Mouse (Mus musculus): Measurements from ENCODE around the gene Utp4. TPM values are rescaled to one million over a fixed set of nuclear protein-coding genes. Genes with fewer than 3 reads are reported as not detected.
"Not testable (repeated sequence)": the region's sequence is repeated elsewhere in the genome, so short reads cannot be mapped to it uniquely, and the experiment has no call there.

The Utp4 gene
- polyA plus RNA-seq, 1 experiment from 2014 or later, result 73.6 TPM

GRCm38 (mm10) chr8:106919721-106920394 is 26.4 kb downstream of the Utp4 start:
- H3K36me3 ChIP-seq (ENCODE audit: control insufficient read depth, insufficient read depth, low read length), result peaks cover 30% of the 10 kb centered on the region
- no peak overlapping the region for H3K4me3 ChIP-seq (ENCODE audit: low read depth, low read length)
- H3K4me1 ChIP-seq (ENCODE audit: control insufficient read depth, insufficient read depth, low read length), result no peaks in the 10 kb centered on the region
- no peak overlapping the region for H3K4me2 ChIP-seq
- ATAC-seq (ENCODE audit: low FRiP score), result no peak
- H3K9me3 ChIP-seq (ENCODE audit: control insufficient read depth, low read length), result no peaks in the 10 kb centered on the region
- 94% methylated on average over 8 of the region's 8 CpGs for WGBS
- H3K27ac ChIP-seq (ENCODE audit: low read depth, low read length), result no peak overlapping the region
- no peak overlapping the region for H3K9ac ChIP-seq (ENCODE audit: low read length)
- H3K27me3 ChIP-seq (ENCODE audit: control insufficient read depth, insufficient read depth, low read length), result no peaks in the 10 kb centered on the region
- no peak for DNase-seq (ENCODE audit: low spot score, missing footprints)

GRCm38 (mm10) chr8:106920395-106920741 is 26.9 kb downstream of the Utp4 start:
- Histone ChIP-seq H3K9ac (ENCODE audit: low read length) (no peak overlapping the region), H3K27me3 (ENCODE audit: control insufficient read depth, insufficient read depth, low read length) (no peaks in the 10 kb centered on the region), H3K4me3 (ENCODE audit: low read depth, low read length) (no peak overlapping the region), H3K9me3 (ENCODE audit: control insufficient read depth, low read length) (no peaks in the 10 kb centered on the region), H3K36me3 (ENCODE audit: control insufficient read depth, insufficient read depth, low read length) (peaks cover 27% of the 10 kb centered on the region), H3K27ac (ENCODE audit: low read depth, low read length) (no peak overlapping the region), H3K4me1 (ENCODE audit: control insufficient read depth, insufficient read depth, low read length) (no peaks in the 10 kb centered on the region), H3K4me2 (no peak overlapping the region)
- ATAC-seq (ENCODE audit: low FRiP score), result no peak
- DNase-seq (ENCODE audit: low spot score, missing footprints), result no peak
- 95% methylated on average over 5 of the region's 5 CpGs for WGBS

GRCm38 (mm10) chr8:106924057-106924456 is 30.6 kb downstream of the Utp4 start:
- H3K4me3 ChIP-seq (ENCODE audit: low read depth, low read length), result no peak overlapping the region
- no peak for DNase-seq (ENCODE audit: low spot score, missing footprints)
- H3K4me2 ChIP-seq, result no peak overlapping the region
- 85% methylated on average over 4 of the region's 4 CpGs for WGBS
- H3K4me1 ChIP-seq (ENCODE audit: control insufficient read depth, insufficient read depth, low read length), result no peaks in the 10 kb centered on the region
- no peaks in the 10 kb centered on the region for H3K27me3 ChIP-seq (ENCODE audit: control insufficient read depth, insufficient read depth, low read length)
- no peak for ATAC-seq (ENCODE audit: low FRiP score)
- no peak overlapping the region for H3K9ac ChIP-seq (ENCODE audit: low read length)
- peaks cover 16% of the 10 kb centered on the region for H3K36me3 ChIP-seq (ENCODE audit: control insufficient read depth, insufficient read depth, low read length)
- no peaks in the 10 kb centered on the region for H3K9me3 ChIP-seq (ENCODE audit: control insufficient read depth, low read length)
- H3K27ac ChIP-seq (ENCODE audit: low read depth, low read length), result no peak overlapping the region

GRCm38 (mm10) chr8:106924904-106925349 is 31.5 kb downstream of the Utp4 start:
- Histone ChIP-seq H3K4me2 (no peak overlapping the region), H3K9me3 (ENCODE audit: control insufficient read depth, low read length) (no peaks in the 10 kb centered on the region), H3K27me3 (ENCODE audit: control insufficient read depth, insufficient read depth, low read length) (no peaks in the 10 kb centered on the region), H3K27ac (ENCODE audit: low read depth, low read length) (no peak overlapping the region), H3K4me1 (ENCODE audit: control insufficient read depth, insufficient read depth, low read length) (no peaks in the 10 kb centered on the region), H3K4me3 (ENCODE audit: low read depth, low read length) (no peak overlapping the region), H3K36me3 (ENCODE audit: control insufficient read depth, insufficient read depth, low read length) (peaks cover 11% of the 10 kb centered on the region), H3K9ac (ENCODE audit: low read length) (no peak overlapping the region)
- 85% methylated on average over 8 of the region's 8 CpGs for WGBS
- ATAC-seq (ENCODE audit: low FRiP score), result no peak
- no peak for DNase-seq (ENCODE audit: low spot score, missing footprints)

GRCm38 (mm10) chr8:106925446-106925845 is 32.0 kb downstream of the Utp4 start:
- no peak for ATAC-seq (ENCODE audit: low FRiP score)

GRCm38 (mm10) chr8:106927247-106927646 is 33.8 kb downstream of the Utp4 start:
- no peak overlapping the region for H3K9ac ChIP-seq (ENCODE audit: low read length)
- no peaks in the 10 kb centered on the region for H3K4me1 ChIP-seq (ENCODE audit: control insufficient read depth, insufficient read depth, low read length)
- whole genome bisulfite sequencing, result 49% methylated on average over 4 of the region's 4 CpGs
- ATAC-seq (ENCODE audit: low FRiP score) (no peak), DNase-seq (ENCODE audit: low spot score, missing footprints) (no peak)
- H3K36me3 ChIP-seq (ENCODE audit: control insufficient read depth, insufficient read depth, low read length), result peaks cover 8% of the 10 kb centered on the region
- H3K27me3 ChIP-seq (ENCODE audit: control insufficient read depth, insufficient read depth, low read length), result no peaks in the 10 kb centered on the region
- no peaks in the 10 kb centered on the region for H3K9me3 ChIP-seq (ENCODE audit: control insufficient read depth, low read length)
- no peak overlapping the region for H3K27ac ChIP-seq (ENCODE audit: low read depth, low read length)
- no peak overlapping the region for H3K4me3 ChIP-seq (ENCODE audit: low read depth, low read length)
- H3K4me2 ChIP-seq, result no peak overlapping the region

More at GRCm38 (mm10) chr8:106925446-106925845, 32.0 kb downstream of the Utp4 start:
- WGBS, result 93% methylated on average over 4 of the region's 4 CpGs
- no peaks in the 10 kb centered on the region for H3K9me3 ChIP-seq (ENCODE audit: control insufficient read depth, low read length)
- DNase-seq (ENCODE audit: low spot score, missing footprints), result no peak
- no peak overlapping the region for H3K4me3 ChIP-seq (ENCODE audit: low read depth, low read length)
- H3K4me2 ChIP-seq, result no peak overlapping the region
- no peaks in the 10 kb centered on the region for H3K4me1 ChIP-seq (ENCODE audit: control insufficient read depth, insufficient read depth, low read length)
- no peak overlapping the region for H3K27ac ChIP-seq (ENCODE audit: low read depth, low read length)
- H3K27me3 ChIP-seq (ENCODE audit: control insufficient read depth, insufficient read depth, low read length), result no peaks in the 10 kb centered on the region
- H3K9ac ChIP-seq (ENCODE audit: low read length), result no peak overlapping the region
- H3K36me3 ChIP-seq (ENCODE audit: control insufficient read depth, insufficient read depth, low read length), result peaks cover 10% of the 10 kb centered on the region

GRCm38 (mm10) chr8:106928182-106928581 is 34.7 kb downstream of the Utp4 start:
- not testable (repeated sequence) for H3K9ac ChIP-seq (ENCODE audit: low read length); H3K4me1 ChIP-seq (ENCODE audit: control insufficient read depth, insufficient read depth, low read length); DNase-seq (ENCODE audit: low spot score, missing footprints); H3K27ac ChIP-seq (ENCODE audit: low read depth, low read length); H3K4me3 ChIP-seq (ENCODE audit: low read depth, low read length); H3K36me3 ChIP-seq (ENCODE audit: control insufficient read depth, insufficient read depth, low read length); ATAC-seq (ENCODE audit: low FRiP score); H3K27me3 ChIP-seq (ENCODE audit: control insufficient read depth, insufficient read depth, low read length); H3K9me3 ChIP-seq (ENCODE audit: control insufficient read depth, low read length); H3K4me2 ChIP-seq
- 95% methylated on average over 10 of the region's 11 CpGs for WGBS

GRCm38 (mm10) chr8:106929155-106929913 is 35.9 kb downstream of the Utp4 start:
- 74% methylated on average over 6 of the region's 6 CpGs for WGBS
- no peak overlapping the region for H3K27ac ChIP-seq (ENCODE audit: low read depth, low read length)
- ATAC-seq (ENCODE audit: low FRiP score) (no peak), DNase-seq (ENCODE audit: low spot score, missing footprints) (no peak)
- peaks cover 4% of the 10 kb centered on the region; the same call in 1 of the 2 replicates for H3K4me1 ChIP-seq (ENCODE audit: control insufficient read depth, insufficient read depth, low read length)
- H3K4me2 ChIP-seq, result no peak overlapping the region
- no peak overlapping the region for H3K4me3 ChIP-seq (ENCODE audit: low read depth, low read length)
- no peak overlapping the region for H3K9ac ChIP-seq (ENCODE audit: low read length)
- H3K27me3 ChIP-seq (ENCODE audit: control insufficient read depth, insufficient read depth, low read length), result peaks cover 3% of the 10 kb centered on the region; the same call in 1 of the 2 replicates
- no peaks in the 10 kb centered on the region for H3K9me3 ChIP-seq (ENCODE audit: control insufficient read depth, low read length)
- no peaks in the 10 kb centered on the region for H3K36me3 ChIP-seq (ENCODE audit: control insufficient read depth, insufficient read depth, low read length)

GRCm38 (mm10) chr8:106929921-106930320 is 36.5 kb downstream of the Utp4 start:
- H3K4me2 ChIP-seq, result no peak overlapping the region
- H3K27ac ChIP-seq (ENCODE audit: low read depth, low read length), result no peak overlapping the region
- H3K4me1 ChIP-seq (ENCODE audit: control insufficient read depth, insufficient read depth, low read length), result peaks cover 4% of the 10 kb centered on the region; the same call in 1 of the 2 replicates
- DNase-seq (ENCODE audit: low spot score, missing footprints), result no peak
- 86% methylated on average over 5 of the region's 5 CpGs for WGBS
- H3K9me3 ChIP-seq (ENCODE audit: control insufficient read depth, low read length), result no peaks in the 10 kb centered on the region
- no peaks in the 10 kb centered on the region for H3K36me3 ChIP-seq (ENCODE audit: control insufficient read depth, insufficient read depth, low read length)
- no peak overlapping the region for H3K4me3 ChIP-seq (ENCODE audit: low read depth, low read length)
- H3K9ac ChIP-seq (ENCODE audit: low read length), result no peak overlapping the region
- ATAC-seq (ENCODE audit: low FRiP score), result no peak
- peaks cover 4% of the 10 kb centered on the region; the same call in 1 of the 2 replicates for H3K27me3 ChIP-seq (ENCODE audit: control insufficient read depth, insufficient read depth, low read length)
